Mouse (Mus musculus) heart, postnatal 14 days (tissue): Measurements from ENCODE around the gene 9130019O22Rik. TPM values are rescaled to one million over a fixed set of nuclear protein-coding genes. Genes with fewer than 3 reads are reported as not detected.
"Not testable (repeated sequence)": the region's sequence is repeated elsewhere in the genome, so short reads cannot be mapped to it uniquely, and the experiment has no call there.

Source experiments
- DNase-seq, 2 experiments: peaks; one replicate each; pipeline ENCODE4 v3.0.0; 2021 to 2022
- intact Hi-C: fragments of 180-260 bp; cut with DNase I; formaldehyde crosslinking; loops from one replicate; pipeline ENCODE4 v1.15.1; 2025
- total RNA-seq, 2 experiments: library from RNA; stranded (reverse); gene quantifications; 2 replicates each; pipeline ENCODE4 v1.2.3; 2021

The 9130019O22Rik gene
- total RNA-seq, 2 experiments from 2014 or later, result 2.4 to 3.3 TPM

DNA sequence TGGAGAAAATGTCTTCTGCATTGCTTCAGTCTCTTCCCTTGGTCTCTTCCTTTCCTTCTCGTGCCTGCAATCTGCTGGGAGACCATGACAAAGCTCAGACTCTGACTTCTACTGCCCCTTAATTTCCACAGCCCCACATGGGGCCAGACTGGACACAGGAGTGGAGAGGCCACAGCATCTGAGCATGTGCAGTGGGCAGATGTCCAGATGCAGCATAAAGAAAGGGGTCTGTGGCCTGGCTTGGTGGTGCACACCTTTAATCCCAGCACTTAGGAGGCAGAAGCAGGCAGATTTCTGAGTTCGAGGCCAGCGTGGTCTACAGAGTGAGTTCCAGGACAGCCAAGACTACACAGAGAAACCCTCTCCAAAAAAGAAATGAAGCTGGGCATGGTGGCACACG lies 1.4 kb downstream of the 9130019O22Rik start:
- DNase-seq, intact Hi-C loops: not testable (repeated sequence)

- intact Hi-C loops, result no loop called here
- DNase-seq, result no peak
Measured at GRCm38 (mm10) chr7:127378310-127378921, 8.6 kb downstream of the 9130019O22Rik start.

DNA sequence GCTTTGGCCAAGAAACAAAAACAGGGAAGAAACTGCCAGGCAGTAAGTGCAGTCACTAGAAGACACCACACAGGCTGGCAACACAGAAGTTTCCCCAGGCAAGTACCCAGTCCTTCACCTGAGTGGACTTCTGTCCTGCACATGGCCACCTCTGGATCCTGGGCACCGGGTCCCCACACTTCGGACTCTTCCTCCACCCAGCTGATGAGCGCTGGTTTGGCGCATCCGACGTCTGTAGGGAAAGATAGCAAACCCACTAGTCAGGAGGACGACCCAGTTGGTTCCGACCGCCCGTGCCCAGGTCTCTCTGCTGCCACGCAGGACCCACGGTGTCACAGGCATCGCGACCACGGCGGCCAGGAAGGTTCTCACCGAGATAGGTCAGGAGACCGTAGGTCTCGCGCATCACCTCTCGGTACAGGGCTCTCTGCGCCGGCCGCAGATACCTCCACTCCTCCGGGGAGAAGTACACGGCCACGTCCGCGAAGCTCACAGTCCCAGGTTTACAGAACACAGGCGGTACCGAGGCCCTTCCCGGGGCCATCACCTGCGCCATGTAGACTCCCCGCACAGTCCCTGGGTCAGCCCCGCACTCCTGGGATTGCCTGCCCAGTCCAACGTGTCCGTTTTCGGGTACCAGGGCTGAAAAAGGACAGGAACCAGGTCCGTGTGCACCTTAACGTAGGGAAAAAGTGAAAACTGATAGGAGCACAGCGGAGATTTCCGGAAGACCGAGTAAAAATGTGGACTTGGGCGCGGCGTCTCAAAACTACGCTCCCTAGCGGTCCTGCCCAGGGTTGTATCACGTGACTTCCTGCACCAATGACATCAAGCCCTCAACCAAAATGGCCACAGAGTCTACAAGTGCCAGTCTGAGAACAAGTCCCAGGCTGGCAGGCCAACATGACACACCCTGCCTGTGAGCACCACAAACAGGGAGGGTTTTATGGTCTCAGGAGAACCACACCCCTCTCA lies 11.4 kb downstream of the 9130019O22Rik start, which contains the start of gene Zfp747:
TSS of gene Zfp747 (minus strand) at position 780 of the 975 bp plus-strand sequence.
- intact Hi-C loops, result not testable (repeated sequence)
- DNase-seq, result peak; percentile 91 to 93

DNA sequence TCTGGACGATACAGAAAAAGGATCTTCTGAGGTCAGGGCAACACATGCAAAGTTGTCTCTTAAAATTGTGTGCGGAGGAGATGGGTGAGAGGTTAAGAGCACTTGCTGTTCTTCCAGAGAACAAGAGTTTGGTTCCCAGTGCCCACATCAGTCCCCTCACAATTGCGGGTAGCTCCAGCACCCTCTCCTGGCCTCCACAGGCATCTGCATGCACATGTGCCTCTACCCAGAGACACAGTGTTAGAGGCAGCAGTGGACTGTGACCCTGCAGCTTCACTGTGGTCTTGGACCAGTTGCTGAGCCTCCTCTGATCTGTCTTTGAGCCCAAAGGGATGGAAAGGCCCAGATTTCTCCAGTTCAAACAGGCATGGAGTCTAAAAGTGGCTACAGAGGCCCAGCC lies 15.1 kb downstream of the 9130019O22Rik start:
- intact Hi-C loops, DNase-seq: not testable (repeated sequence)

- no peak for DNase-seq
- intact Hi-C loops, result no loop called here
Measured at GRCm38 (mm10) chr7:127371213-127371612, 15.8 kb downstream of the 9130019O22Rik start.

DNA sequence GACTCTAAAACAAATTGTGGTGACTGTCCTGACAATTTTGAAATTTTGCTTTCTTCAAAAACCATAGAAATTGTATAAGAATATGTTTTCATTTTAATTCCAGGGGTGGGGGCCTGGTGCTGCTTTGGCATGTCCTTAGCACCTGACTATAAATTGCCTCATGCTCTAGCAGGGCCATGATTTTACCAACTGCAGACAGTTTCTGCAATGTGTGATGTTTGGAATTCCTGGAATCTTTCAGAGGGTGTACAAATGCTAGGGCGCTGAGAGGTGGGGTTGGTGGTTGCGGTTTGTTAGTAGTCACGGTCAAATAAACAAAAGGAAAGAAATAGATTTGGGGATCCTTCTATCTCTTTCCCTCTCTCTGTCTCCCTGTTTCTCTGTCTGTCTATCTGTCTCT lies 20.7 kb downstream of the 9130019O22Rik start:
- intact Hi-C loops, result no loop called here
- DNase-seq, result no peak

GRCm38 (mm10) chr7:127364166-127364565 lies 22.8 kb downstream of the 9130019O22Rik start:
- DNase-seq, result peak in 1 of 2 experiments; percentile 9
- intact Hi-C loops, result loop anchor here (5.0 kb wide), 1 partner anchor 223 kb away; the partner anchor contains the start of genes Ccdc189 and Rnf40

DNA sequence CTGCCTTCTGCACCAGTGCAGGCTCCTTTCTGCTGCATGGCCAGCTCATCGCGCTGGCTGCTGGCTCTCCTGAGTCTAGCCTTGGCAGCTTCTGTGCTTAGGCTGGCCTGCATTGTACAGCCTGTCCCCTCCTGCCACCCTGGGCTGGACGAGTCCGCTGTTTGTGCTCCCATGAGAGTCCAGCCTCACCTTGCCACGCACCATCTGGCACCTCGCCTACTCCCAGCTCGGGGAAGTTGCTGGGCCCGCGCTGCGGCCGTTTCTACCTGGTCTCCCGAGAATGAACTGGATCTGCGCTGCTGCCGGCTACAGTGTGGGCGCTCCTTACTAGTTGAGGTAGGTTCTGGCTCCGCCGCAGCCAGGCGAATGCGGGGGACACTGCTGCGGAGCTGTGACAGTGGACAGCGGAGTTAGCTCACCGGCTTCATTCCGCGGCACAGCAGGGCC lies 23.5 kb downstream of the 9130019O22Rik start:
- intact Hi-C loops, result loop anchor here (2.0 to 5.0 kb wide), 3 partner anchors 43 to 224 kb away; partner anchors contain the start of genes Ccdc189, Rnf40 and Zfp764
- peak in 1 of 2 experiments; percentile 35 for DNase-seq

DNA sequence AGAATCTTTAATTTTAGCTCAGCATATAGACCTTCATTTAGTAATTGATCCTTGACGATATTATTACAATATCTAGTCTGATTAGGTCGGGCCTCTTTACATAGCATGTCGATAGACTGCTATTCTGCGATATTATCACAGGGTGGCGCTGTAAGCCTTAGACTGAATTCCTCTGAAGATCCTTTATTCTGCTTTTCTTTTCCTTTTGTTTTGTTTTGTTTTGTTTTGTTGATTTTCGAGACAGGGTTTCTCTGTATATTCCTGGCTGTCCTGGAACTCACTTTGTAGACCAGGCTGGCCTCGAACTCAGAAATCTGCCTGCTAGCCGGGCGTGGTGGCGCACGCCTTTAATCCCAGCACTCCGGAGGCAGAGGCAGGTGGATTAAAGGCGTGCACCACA lies 24.5 kb downstream of the 9130019O22Rik start:
- peak in 1 of 2 experiments; percentile 40 for DNase-seq
- intact Hi-C loops, result loop anchor here (2.0 to 5.0 kb wide), 3 partner anchors 44 to 225 kb away; partner anchors contain the start of genes Ccdc189, Rnf40 and Zfp764

DNA sequence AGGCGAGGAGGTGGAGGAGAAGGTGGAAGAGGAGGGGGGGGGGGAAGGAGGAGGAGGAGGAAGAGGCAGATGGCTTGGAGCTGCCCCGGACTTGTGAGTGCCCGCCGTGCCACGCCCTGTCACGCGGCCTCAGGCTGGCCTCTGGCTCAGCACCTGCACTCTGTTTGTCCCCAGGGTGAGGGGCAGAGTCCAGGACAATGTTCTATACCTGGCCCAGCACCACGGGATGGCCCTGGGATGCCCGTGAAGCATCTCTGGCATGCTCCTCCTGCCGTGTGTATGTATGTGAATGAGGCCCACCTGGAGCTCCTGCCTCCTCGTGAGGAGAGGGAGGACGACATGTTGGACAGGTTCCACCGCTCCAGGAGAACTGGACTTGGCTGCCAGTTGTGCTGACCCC lies 25.5 kb downstream of the 9130019O22Rik start:
- intact Hi-C loops, result loop anchor here (5.0 kb wide), 1 partner anchor 226 kb away; the partner anchor contains the start of genes Ccdc189 and Rnf40
- DNase-seq, result no peak

DNA sequence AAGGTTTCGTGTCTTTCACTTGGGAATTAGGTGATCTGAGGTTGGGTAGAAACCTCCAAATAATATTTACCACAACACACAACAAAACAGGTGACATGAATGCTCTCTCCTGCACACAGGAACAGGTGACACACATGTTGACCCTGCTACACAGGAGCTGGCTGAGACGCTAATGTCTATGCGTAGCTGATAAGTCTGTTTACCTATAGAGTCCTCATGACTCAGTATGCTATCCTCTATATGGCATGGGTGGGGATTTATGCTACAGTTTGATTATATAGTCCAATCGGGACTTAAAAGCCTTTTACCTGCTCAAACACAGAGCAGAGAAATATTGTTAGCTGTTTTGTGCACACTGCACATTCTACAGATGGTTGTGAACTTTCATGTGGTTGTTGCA lies 26.7 kb downstream of the 9130019O22Rik start:
- intact Hi-C loops, result loop anchor here (5.0 kb wide), 1 partner anchor 227 kb away; the partner anchor contains the start of genes Ccdc189 and Rnf40
- no peak for DNase-seq

DNA sequence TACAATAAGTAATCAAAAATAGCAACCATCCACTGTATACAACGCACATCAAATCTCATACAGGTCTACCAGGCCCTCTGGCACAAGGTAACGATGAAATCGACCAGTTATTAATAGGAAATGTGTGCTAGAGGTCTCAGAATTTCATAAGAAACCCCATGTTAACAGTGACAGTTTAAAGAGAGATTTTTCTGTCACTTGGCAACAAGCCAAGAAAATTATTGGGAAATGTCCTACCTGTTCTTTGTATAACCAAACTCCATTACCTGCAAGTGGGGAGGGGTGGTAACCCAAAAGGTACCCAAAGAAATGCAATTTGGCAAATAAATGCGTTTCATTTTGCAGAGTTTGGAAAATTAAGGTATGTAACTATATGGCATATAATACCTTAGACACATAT lies 28.5 kb downstream of the 9130019O22Rik start:
- intact Hi-C loops, result no loop called here
- DNase-seq, result no peak

DNA sequence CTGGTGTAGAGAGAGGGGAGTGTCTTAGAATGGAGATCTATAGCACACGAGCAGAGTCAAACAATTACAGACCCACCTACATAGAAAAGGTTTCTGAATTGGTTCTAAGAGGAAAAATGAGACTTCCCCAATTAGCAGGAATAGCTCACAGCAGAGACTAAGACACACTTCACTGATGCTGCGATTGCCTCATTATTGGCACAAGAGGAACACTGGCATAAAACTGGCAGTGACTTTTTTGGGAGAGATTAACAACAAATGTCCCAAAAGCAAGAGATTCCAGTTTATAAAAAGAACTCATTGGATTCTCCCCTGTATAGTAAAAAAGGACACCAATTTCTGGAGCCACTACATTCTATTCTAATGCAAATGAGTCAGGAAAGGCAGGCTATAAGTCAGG lies 29.1 kb downstream of the 9130019O22Rik start:
- DNase-seq, result no peak
- intact Hi-C loops, result no loop called here

DNA sequence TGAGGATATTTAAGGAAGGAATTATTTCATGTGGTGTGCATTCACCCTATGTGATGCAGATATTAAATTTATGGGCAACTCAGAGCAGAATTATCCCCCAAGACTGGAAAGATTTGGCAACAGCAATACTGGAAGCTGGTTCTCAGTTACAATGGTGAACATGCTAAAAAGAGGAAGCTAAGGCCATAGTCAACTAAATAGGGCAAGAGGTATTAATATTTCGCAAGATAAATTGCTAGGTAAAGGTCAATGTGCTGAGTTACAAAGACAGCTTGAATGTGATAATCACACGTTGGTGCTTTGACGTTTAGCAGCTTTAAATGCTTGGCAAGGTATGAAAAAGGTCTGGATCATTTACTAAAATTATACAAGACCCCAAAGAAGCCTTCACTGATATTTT lies 31.2 kb downstream of the 9130019O22Rik start:
- no peak for DNase-seq
- intact Hi-C loops, result no loop called here

- intact Hi-C loops, result no loop called here
- no peak for DNase-seq
Measured at GRCm38 (mm10) chr7:127351230-127352004, 35.5 kb downstream of the 9130019O22Rik start.

DNA sequence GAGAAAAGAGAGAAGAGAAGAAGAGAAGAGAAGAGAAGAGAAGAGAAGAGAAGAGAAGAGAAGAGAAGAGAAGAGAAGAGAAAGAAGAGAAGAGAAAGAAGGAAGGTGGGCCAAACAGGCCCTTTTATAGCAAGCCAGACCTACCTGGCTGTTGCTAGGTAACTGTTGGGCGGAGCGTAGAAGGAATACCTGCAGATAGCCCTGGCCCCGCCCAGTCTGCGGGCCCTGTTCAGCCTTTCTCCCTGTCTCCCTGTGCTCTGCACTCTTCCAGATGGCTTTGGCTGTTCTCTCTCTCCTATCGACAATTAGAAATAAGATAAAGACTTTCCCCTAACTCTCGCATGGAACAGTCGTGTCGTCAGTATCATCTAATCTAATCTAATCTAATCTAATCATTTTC lies 40.3 kb downstream of the 9130019O22Rik start:
- intact Hi-C loops, result loop anchor here (5.0 to 10.0 kb wide), 2 partner anchors 84 to 552 kb away; partner anchors contain the start of genes Dctpp1, Fam57b and Ppp4c
- DNase-seq, result peak in 1 of 2 experiments; percentile 37

DNA sequence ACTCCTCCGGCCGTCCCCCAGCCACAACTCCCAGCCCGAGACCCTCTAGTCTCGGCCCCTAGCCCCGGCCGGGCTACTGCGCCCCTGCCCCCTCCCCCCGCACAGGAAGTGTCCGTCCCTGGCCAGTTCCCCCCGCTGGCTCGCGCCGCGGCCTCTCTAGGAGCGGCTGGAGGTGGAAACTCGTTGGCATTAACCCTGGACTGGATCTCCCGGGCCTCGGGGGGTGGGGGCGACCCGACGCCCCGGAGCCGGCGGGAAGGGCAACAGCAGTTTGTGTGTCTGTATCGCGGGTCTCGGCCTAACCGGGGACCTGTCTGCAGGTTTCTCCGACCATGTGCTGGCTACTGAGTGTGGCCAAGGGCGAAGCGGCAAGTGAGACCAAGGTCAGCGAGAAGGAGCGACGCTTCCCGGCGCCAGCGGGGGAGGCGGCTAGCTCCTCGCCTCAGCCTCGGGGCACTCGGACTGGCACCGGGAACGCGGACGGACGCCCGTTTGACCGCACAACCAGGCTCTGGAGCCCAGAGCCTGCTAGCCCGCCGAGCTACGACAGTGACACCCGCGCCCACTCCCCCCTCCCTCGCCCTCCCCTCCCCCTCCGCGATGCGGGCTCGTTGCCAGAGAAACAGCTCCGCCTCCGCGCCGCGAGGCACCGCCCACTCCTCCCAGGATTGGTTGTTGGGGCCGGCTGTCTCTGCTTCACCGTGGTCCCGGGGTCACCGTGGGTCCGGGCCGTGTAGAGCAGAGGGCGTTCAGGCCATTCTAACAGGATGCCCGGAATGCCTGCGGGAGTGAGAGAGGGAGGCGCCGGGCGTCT lies 41.2 kb downstream of the 9130019O22Rik start, which contains the start of gene Zfp768:
TSS of gene Zfp768 (minus strand) at position 78 of the 814 bp plus-strand sequence.
- peak; percentile 96 to 97 for DNase-seq
- intact Hi-C loops, result loop anchor here (5.0 to 10.0 kb wide), 2 partner anchors 83 to 551 kb away; partner anchors contain the start of genes Dctpp1, Fam57b and Ppp4c

DNA sequence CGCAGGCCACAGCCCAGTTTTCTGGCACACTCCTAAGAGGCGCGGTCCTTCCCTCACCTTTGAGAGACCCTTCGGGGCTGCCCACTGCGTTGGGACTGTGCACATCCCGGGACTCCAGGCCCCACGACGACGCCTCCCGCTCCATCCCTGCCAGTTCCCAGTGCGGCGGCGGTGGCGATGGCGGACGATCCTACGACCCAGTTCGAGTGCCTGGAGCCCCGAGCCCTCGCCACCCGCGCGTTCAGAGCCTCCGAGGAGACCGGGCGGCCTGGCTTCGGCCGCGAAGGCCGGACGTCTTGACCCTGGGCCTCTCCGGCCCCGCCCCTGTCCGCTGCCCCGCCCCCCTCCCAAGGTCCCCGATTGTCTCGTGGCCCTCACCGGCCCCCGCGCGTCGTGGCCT lies 41.9 kb downstream of the 9130019O22Rik start:
- intact Hi-C loops, result loop anchor here (5.0 to 10.0 kb wide), 2 partner anchors 83 to 550 kb away; partner anchors contain the start of genes Dctpp1, Fam57b and Ppp4c

DNA sequence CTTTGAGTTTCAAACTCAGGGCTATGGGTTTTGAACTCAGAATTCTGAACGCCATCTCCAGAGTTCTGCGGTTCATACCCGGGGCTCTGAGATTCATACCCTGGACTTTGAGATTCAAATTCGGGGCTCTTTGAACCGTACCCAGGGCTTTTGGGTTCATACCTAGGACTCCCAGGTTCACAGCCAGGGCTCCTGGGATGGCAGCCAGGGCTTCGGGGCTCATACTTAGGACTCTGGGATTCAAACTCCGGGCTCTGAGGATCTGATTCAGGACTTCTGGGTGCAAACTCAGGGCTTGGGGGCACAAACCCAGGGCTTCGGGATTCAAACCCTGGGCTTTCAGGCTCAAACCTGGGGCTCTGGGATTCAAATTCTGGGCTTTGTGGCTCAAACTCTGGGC lies 42.6 kb downstream of the 9130019O22Rik start:
- intact Hi-C loops, result loop anchor here (10.0 kb wide), 1 partner anchor 550 kb away; the partner anchor contains the start of genes Fam57b and Ppp4c

More for the DNA sequence above, 41.9 kb downstream of the 9130019O22Rik start:
- no peak for DNase-seq

More for the DNA sequence above, 42.6 kb downstream of the 9130019O22Rik start:
- no peak for DNase-seq
